Comparison of ENCODE assay signal across 28 mouse cellular contexts in the genomic region with DNA sequence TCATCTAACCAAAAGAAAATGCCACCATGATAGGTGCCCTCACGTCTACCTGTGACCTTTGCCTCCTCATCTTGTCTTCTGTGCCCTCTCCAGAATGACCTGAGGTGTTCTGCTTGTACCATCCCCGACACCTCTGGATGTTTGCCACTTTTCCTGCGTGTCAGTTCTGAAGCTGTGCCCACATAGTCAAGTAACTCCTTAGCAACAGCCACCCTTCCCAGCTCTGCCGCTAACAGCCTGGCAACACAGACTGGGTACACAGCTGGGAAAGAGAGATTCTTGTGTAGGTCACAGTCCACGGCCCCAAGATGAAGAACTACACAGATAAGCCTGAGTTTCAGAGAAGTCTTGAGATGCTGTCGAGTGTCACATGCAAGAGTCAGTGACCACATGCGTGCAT.
A peak's percentile ranks its signal among the peaks of the same experiment; 100 is the strongest.
DNase-seq lines count a peak whose midpoint lies in the region; ATAC-seq lines count a peak whose summit lies in the region.
"Had no signal": no experiment of that assay in that cellular context is flagged by ENCODE, and none has a peak within 500 bp of the region (broad histone marks: within the 10 kb centered on the region; RNA-seq: fewer than 3 reads in every experiment).

No protein-coding gene starts in this region.

- H3K4me2 ChIP-seq in hindbrain, embryonic 13.5 days, result no peak overlapping the region
- H3K4me2 ChIP-seq in midbrain, embryonic 11.5 days, result no peak overlapping the region
- H3K4me2 ChIP-seq in midbrain, embryonic 13.5 days (replicated peaks), result no peak overlapping the region
- H3K4me2 ChIP-seq in neural tube, embryonic 15.5 days, result no peak overlapping the region
- H3K4me2 ChIP-seq: embryonic facial prominence, embryonic 12.5 days; embryonic facial prominence, embryonic 15.5 days; heart, embryonic 13.5 days; hindbrain, embryonic 14.5 days had no signal

- H3K27me3 ChIP-seq in hindbrain, embryonic 10.5 days (ENCODE audit: insufficient read depth, poor library complexity, severe bottlenecking), result no peaks in the 10 kb centered on the region
- H3K27me3 ChIP-seq in hindbrain, embryonic 13.5 days, result no peaks in the 10 kb centered on the region
- H3K27me3 ChIP-seq in midbrain, embryonic 11.5 days (ENCODE audit: control insufficient read depth, insufficient read depth, low read length), result no peaks in the 10 kb centered on the region
- H3K27me3 ChIP-seq in midbrain, embryonic 13.5 days, result no peaks in the 10 kb centered on the region
- H3K27me3 ChIP-seq in neural tube, embryonic 15.5 days (replicated peaks), result no peaks in the 10 kb centered on the region
- H3K27me3 ChIP-seq: CH12.LX; embryonic facial prominence, embryonic 12.5 days; embryonic facial prominence, embryonic 15.5 days; heart, embryonic 13.5 days; Patski had no signal

- H3K36me3 ChIP-seq in hindbrain, embryonic 10.5 days, result peaks cover 6% of the 10 kb centered on the region
- H3K36me3 ChIP-seq in hindbrain, embryonic 13.5 days, result peaks cover 12% of the 10 kb centered on the region
- no peaks in the 10 kb centered on the region for H3K36me3 ChIP-seq in midbrain, embryonic 11.5 days (ENCODE audit: control insufficient read depth, insufficient read depth, low read length)
- peaks cover 15% of the 10 kb centered on the region; the same call in 1 of the 2 replicates for H3K36me3 ChIP-seq in midbrain, embryonic 13.5 days
- 0 out of 2 replicates have a peak, but pooled peaks cover 7% of the 10 kb centered on the region for H3K36me3 ChIP-seq in neural tube, embryonic 15.5 days
- H3K36me3 ChIP-seq: embryonic facial prominence, embryonic 12.5 days; embryonic facial prominence, embryonic 15.5 days; G1E; heart, embryonic 10.5 days; heart, embryonic 13.5 days had no signal

- 88% methylated on average over 7 of the region's 7 CpGs for WGBS in hindbrain, embryonic 10.5 days
- 77% methylated on average over 7 of the region's 7 CpGs for WGBS in hindbrain, embryonic 13.5 days
- WGBS in midbrain, embryonic 11.5 days, result 92% methylated on average over 7 of the region's 7 CpGs
- WGBS in midbrain, embryonic 13.5 days, result 84% methylated on average over 7 of the region's 7 CpGs
- 83% methylated on average over 7 of the region's 7 CpGs for WGBS in neural tube, embryonic 15.5 days

- no peak for ATAC-seq in hindbrain, embryonic 13.5 days (ENCODE audit: low FRiP score)
- ATAC-seq in midbrain, embryonic 11.5 days (ENCODE audit: low FRiP score), result no peak
- ATAC-seq in midbrain, embryonic 13.5 days, result no peak
- ATAC-seq in neural tube, embryonic 15.5 days (ENCODE audit: low FRiP score), result no peak
- ATAC-seq: forebrain, embryonic 14.5 days; Patski had no signal

- peaks cover 34% of the 10 kb centered on the region for H3K4me1 ChIP-seq in hindbrain, embryonic 10.5 days (replicated peaks)
- peaks cover 10% of the 10 kb centered on the region for H3K4me1 ChIP-seq in hindbrain, embryonic 13.5 days (replicated peaks)
- peaks cover 6% of the 10 kb centered on the region; the same call in 1 of the 2 replicates for H3K4me1 ChIP-seq in midbrain, embryonic 11.5 days (ENCODE audit: control insufficient read depth, insufficient read depth, low read length)
- peaks cover 17% of the 10 kb centered on the region for H3K4me1 ChIP-seq in midbrain, embryonic 13.5 days (replicated peaks)
- H3K4me1 ChIP-seq in neural tube, embryonic 15.5 days, result peaks cover 13% of the 10 kb centered on the region; the same call in 1 of the 2 replicates
- H3K4me1 ChIP-seq: embryonic facial prominence, embryonic 12.5 days; embryonic facial prominence, embryonic 15.5 days; heart, embryonic 10.5 days; heart, embryonic 13.5 days had no signal

- H3K4me3 ChIP-seq in hindbrain, embryonic 10.5 days, result no peak overlapping the region
- H3K4me3 ChIP-seq in hindbrain, embryonic 13.5 days, result no peak overlapping the region
- H3K4me3 ChIP-seq in midbrain, embryonic 11.5 days (ENCODE audit: low read depth, low read length), result no peak overlapping the region
- no peak overlapping the region for H3K4me3 ChIP-seq in midbrain, embryonic 13.5 days (replicated peaks)
- no peak overlapping the region for H3K4me3 ChIP-seq in neural tube, embryonic 15.5 days (replicated peaks)
- H3K4me3 ChIP-seq: embryonic facial prominence, embryonic 12.5 days; embryonic facial prominence, embryonic 15.5 days; heart, adult 2 months; heart, embryonic 10.5 days; heart, embryonic 13.5 days had no signal

- 0 out of 2 replicates have a peak overlapping the region, but pooled peaks have one; percentile 17 for H3K27ac ChIP-seq in hindbrain, embryonic 10.5 days
- no peak overlapping the region for H3K27ac ChIP-seq in hindbrain, embryonic 13.5 days
- H3K27ac ChIP-seq in midbrain, embryonic 11.5 days (ENCODE audit: low read depth, low read length), result no peak overlapping the region
- H3K27ac ChIP-seq in midbrain, embryonic 13.5 days, result no peak overlapping the region
- no peak overlapping the region for H3K27ac ChIP-seq in neural tube, embryonic 15.5 days (replicated peaks)
- H3K27ac ChIP-seq: embryonic facial prominence, embryonic 12.5 days; embryonic facial prominence, embryonic 15.5 days; heart, adult 2 months; heart, embryonic 10.5 days; heart, embryonic 13.5 days; hindbrain, embryonic 14.5 days had no signal

- no peak overlapping the region for H3K9ac ChIP-seq in hindbrain, embryonic 13.5 days
- no peak overlapping the region for H3K9ac ChIP-seq in midbrain, embryonic 11.5 days (ENCODE audit: low read length)
- H3K9ac ChIP-seq in midbrain, embryonic 13.5 days (replicated peaks), result no peak overlapping the region
- H3K9ac ChIP-seq in neural tube, embryonic 15.5 days (replicated peaks), result no peak overlapping the region
- H3K9ac ChIP-seq: embryonic facial prominence, embryonic 12.5 days; embryonic facial prominence, embryonic 15.5 days; heart, embryonic 13.5 days; hindbrain, embryonic 14.5 days had no signal

- H3K9me3 ChIP-seq in hindbrain, embryonic 10.5 days, result no peaks in the 10 kb centered on the region
- no peaks in the 10 kb centered on the region for H3K9me3 ChIP-seq in hindbrain, embryonic 13.5 days
- no peaks in the 10 kb centered on the region for H3K9me3 ChIP-seq in midbrain, embryonic 11.5 days (ENCODE audit: control insufficient read depth, low read length)
- no peaks in the 10 kb centered on the region for H3K9me3 ChIP-seq in midbrain, embryonic 13.5 days
- H3K9me3 ChIP-seq in neural tube, embryonic 15.5 days (replicated peaks), result no peaks in the 10 kb centered on the region
- H3K9me3 ChIP-seq: embryonic facial prominence, embryonic 12.5 days; embryonic facial prominence, embryonic 15.5 days; heart, embryonic 10.5 days; heart, embryonic 13.5 days had no signal

- DNase-seq in hindbrain, embryonic 10.5 days (ENCODE audit: low spot score), result no peak
- DNase-seq in layer of hippocampus, adult 9-11 months, result peak; percentile 32
- no peak for DNase-seq in layer of hippocampus, adult 9-10 months (ENCODE audit: low spot score)
- DNase-seq in midbrain, embryonic 11.5 days (ENCODE audit: low spot score, missing footprints), result peak; percentile 71
- DNase-seq: adrenal gland, postnatal 10 days; adrenal gland, postnatal 36 days; B cell, adult 2 months; cerebellum, adult 11 months; cerebellum, adult 2 months; cerebellum, adult 9-11 months; cerebellum, postnatal 25 days; gastrocnemius, postnatal 10 days; gastrocnemius, postnatal 36 days; heart, adult 2 months; heart, postnatal 14 days; heart, postnatal 4 days had no signal

Comparison
In these comparisons a context has a peak if more than half of its experiments do, and no peak if none do; other contexts are left out.
1. DNase-seq: peak in layer of hippocampus, adult 9-11 months (single experiment) and midbrain, embryonic 11.5 days (single experiment); none in hindbrain, embryonic 10.5 days (single experiment) and layer of hippocampus, adult 9-10 months (single experiment).